Mouse (Mus musculus): ENCODE data around the gene Cutc.
A peak's percentile ranks its signal among the peaks of the same experiment; 100 is the strongest.

The Cutc gene

GRCm38 (mm10) chr19:43754237-43754636, 1.4 kb downstream of the Cutc start:
- DNase-seq, result no peak

DNA sequence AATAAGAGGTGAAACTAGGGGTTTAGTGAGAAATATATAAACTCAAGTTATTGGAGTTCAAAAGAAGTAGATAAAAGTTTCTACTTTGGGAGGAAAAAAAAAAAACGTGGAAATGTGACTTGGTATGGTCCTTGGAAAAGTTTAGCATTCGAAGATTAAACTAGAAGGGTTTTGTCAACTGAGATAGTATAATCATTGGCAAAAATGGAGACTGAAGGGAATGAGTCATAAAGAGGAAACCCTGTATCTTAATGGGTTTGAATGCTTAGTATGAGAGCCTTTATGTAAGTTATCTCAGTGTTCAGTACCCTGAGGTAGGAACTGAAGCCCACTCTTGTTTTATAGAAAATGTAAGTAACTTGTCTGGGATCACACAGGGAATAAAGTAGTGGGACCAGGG, 2.1 kb downstream of the Cutc start:
- no peak for DNase-seq

DNA sequence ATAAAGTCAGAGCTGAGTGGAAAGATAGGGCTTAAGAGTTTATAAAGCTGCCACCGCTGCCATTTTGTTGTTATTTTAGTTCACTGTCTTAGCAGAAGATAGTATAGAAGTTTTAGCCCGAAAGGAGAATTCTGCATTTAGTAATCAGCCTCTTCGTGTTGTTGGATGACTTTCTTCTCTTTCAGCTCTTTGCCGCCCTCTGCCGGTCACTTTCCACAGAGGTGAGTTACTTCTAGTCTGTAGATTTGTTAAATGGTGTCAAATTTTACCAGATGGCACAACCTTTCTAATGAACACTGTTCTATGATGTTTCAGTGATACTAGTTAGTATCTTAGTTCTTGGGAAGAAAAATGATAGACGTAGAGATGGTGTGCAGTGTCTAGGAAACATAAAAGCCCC, 7.7 kb downstream of the Cutc start:
- peak; percentile 33 for DNase-seq

DNA sequence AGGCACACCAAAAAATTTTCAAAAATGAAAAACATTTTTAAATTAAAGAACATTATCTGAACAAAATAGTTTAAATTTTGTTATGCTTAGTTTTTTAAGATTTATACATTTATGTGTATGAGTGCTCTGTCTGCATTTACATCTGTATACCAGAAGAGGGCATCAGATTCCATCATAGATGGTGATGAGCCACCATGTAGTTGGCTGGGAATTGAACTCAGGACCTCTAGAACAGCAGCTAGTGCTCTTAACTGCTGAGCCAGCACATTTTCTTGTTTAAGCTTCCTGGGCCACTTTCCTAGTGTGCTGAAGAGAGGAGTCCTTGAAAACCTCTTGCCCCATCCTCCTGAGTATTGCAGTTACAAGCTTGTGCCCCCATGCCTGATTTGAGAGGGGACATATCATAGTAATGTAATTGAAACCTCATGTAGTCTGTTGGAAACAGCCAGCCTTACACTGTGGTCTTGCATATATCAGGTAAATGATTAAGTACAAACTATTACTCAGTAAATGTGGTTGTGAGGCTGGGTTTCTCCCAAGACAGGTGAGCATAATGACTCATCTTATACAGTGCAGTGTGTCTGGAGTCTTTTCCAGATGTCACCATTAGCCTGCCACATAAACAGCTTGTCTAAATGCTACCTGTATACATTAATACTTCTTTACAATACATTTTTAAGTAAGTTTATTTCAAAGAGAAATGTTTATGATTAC, 8.9 kb downstream of the Cutc start:
- DNase-seq, result no peak

DNA sequence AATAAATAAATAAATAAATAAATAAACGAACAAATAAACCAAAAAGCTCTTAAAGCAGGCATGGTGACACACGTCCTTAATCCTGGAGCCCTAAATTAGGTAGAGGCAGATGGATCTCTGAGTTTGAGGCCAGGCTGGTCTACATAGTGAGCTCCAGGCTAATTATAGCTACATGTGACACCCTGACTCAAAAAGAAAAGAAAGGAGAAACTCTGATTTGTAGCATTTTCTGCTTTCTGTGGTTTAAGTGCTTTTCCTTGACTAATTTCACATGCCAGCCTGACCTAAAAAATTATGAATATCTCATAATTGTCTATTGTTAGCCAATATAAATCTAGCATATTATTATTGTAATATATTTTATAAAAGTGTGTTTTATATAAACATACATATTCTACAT, 9.6 kb downstream of the Cutc start:
- DNase-seq, result no peak

DNA sequence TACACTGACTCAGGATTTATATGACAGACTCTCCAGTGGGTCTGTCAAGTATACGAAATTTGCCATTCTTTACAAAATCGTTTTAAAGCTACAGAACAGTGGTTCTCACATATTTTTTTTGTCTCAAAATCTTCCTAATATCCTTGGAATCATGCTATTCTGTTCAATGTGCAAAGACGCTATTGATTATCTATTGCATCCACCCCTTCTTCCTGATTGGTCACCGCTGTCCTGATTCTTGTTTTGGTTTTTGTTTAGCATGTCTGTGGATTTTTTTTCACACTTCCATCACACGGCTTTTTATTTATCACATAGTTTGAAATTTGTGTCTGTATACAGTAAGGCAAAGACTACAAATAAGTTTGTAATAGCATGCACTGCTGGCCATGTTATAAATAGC, 13.7 kb downstream of the Cutc start:
- DNase-seq, result no peak

- no peak for DNase-seq
Observed at GRCm38 (mm10) chr19:43767549-43768322, 14.9 kb downstream of the Cutc start.

GRCm38 (mm10) chr19:43769366-43769960, 16.7 kb downstream of the Cutc start:
- no peak for DNase-seq

DNA sequence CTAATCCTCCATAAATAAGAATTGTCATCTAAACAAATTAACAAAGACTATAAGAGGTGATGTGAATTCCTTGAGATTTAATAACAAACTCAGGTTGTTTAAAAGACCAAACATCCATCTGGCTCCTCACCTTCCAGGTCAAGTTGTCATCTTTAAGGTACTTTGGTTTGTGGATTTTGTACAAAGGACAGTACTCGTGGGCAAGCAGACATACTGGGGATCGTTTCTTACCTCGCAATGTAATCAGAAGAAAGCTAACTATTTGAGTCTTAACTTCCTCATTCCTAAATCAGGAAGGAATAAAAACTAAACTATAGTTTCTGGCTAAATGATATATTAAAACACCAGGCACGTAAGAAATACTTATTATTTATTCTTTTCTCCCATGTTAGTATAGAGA, 17.8 kb downstream of the Cutc start:
- DNase-seq, result no peak

DNA sequence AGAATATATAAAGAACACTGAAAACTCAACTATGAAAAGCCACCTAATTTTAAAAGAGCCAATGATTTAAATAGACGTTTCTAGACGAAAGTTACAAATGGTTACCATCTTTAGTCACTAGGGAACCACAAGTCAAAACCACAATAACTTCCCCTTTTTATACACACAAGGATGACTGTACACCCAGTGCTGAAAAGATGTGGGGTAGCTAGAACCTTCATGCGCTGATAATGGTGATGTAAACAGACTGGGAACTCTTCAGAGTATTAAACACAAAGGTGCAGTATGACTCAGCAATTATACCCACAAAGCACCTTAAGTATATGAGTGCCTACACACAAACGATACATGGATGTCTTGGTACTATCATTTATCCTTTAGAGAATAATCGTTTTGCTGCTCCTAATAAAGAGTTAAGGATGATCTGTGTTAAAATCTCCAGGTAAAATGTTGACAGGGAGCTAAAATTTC, 18.7 kb downstream of the Cutc start:
- no peak for DNase-seq

- no peak for DNase-seq
Observed at GRCm38 (mm10) chr19:43772311-43772710, 19.5 kb downstream of the Cutc start.

DNA sequence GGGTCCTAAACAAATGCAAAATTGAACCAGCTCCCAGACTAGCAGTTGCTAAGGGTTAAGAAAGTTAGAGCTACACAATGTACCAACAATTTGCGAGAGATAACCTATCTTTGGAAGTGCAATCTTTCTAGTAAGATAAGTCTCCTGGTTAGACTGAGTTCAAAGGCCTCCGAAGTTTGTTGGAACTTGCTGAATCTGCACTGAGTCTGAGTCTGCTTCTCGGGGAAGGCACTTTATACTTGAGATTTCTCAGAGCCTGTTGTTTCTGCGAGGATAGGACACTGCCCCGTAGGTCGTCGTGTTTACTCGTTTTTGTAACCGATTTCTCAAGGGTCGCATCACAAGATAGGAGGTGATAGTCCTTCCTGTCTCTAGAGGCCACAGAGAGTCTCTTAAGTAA, 22.6 kb downstream of the Cutc start:
- no peak for DNase-seq

DNA sequence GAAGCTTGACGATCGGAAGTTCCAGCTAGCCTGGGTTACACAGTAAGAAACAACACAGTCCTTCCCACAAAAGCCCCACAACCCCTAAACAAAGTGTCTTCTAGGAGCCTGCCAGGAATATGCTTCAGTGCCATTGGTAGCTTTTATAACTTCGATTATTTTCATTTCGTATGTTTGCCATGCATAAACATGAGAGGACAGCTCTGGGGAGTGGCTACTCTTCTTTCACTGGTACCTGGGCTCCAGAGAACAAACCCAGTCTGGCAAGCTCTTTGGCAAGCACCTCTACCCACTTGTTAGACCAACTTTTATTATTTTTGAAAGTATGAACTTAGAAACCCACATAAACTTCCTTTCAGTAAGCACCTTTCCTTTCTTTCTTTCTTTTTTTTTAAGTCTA, 23.8 kb downstream of the Cutc start:
- DNase-seq, result no peak

DNA sequence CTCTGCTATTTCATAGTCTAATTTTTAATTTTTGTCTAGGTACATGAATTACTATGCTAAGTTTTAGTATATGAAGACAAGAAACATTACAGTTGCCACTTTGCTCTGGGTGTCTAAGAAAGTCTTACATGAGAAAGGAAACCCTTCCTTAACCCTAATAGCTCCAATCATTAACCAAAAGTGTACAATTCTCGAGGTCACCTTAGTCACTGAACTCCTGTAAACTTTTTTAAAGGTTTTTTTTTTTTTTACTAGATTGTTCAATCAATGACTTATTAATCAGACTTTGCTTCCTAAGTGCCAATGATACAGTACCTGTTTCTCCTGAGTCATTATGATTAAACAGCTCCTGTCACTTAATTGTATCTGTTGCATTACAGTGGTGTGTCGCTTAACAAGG, 24.5 kb downstream of the Cutc start:
- no peak for DNase-seq

DNA sequence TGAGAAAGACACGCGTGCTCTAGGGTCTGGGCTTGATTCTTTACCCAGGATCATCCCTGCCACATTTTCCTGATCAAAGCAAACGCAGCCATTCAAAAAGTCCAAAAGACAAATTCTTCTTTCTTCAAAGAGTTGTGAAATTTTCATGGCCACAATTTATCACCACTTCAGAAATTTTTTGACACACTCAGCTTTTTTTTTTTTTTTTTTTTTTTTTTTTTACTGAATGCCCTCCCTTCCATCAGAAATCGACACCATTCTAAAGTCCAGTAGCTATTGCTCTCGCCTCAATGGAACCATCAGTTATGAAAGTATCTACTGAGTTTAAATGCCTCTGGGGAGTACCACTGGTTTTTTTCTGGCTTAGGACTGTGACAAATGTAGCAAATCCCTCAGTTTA, 27.6 kb downstream of the Cutc start:
- no peak for DNase-seq

DNA sequence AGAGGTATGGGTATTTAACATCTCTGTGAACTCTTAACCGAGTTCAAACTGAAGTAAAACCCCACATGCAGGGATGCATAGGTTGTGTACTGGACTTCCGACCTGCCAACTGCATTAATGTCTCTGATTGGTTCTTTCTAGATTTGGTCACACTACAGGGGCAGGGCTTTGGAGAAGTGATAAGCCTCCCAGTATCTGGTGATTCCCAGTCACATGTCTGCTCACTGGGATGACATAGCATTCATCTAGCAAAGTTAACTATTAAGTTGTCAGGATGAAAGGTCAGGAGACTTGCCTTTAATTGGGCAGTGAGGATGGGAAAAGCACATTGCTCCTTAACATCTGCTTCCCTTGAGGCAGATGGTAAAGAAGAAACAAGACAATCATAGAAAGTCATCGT, 29.2 kb downstream of the Cutc start, which contains the start of gene Abcc2:
Gene Abcc2 (plus strand): TSS at position 213 of the 400 bp plus-strand sequence.
- DNase-seq, result no peak

GRCm38 (mm10) chr19:43784761-43785160, 32.0 kb downstream of the Cutc start:
- no peak for DNase-seq

GRCm38 (mm10) chr19:43786249-43787026, 33.6 kb downstream of the Cutc start:
- no peak for DNase-seq

DNA sequence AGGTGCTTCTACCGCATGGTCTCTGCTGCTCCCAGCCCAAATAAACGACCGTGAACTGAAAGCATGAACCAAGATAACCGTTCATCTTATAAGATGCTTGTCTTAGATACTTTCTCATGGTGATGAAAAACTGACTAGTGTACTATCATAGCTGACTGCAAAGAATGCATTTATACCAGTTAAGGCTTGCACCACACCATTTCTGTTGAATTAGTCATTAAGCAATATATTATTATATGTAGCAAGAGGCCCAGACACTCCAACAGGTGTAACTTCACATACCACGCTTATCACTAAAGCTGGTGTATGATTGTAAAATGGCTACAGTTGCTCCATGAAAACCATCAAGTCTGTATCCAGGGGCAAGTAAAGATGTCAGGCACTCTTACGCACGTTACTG, 37.0 kb downstream of the Cutc start:
- DNase-seq, result no peak

DNA sequence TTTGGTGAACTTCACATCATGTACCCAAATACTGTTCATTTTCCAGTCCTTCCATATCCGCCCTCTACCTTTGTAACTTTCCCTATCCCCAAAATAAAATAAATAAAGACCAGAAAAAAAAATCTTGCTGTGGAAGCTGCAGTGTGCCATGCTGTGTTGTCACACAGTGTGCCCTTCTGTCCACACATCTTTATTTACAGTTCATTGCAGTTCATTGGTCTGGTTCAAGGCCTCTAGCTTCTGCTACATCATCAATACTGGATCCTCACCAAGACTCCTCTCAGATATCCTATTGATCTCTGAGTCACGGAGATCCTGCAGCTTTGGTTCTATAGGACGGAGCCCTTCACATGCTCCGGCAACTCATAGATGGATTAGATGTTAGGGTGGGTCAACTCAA, 39.7 kb downstream of the Cutc start:
- no peak for DNase-seq

DNA sequence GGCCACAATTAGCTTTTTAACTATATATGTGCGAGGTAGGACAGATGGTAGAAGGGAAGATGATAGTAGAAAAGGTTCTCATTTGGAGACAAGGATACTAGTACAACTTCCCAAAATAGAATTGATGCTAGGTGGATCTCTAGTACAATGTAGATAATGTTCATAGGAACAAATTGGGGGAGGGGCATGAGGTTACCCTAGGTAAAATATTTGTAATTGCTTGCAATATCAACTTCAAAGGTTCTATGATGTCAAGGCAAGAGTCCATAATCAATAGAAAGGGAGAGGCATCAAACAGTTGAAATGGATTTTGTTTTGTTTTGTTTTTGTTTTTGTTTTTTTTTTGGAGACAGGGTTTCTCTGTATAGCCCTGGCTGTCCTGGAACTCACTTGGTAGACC, 41.2 kb downstream of the Cutc start:
- DNase-seq, result no peak

DNA sequence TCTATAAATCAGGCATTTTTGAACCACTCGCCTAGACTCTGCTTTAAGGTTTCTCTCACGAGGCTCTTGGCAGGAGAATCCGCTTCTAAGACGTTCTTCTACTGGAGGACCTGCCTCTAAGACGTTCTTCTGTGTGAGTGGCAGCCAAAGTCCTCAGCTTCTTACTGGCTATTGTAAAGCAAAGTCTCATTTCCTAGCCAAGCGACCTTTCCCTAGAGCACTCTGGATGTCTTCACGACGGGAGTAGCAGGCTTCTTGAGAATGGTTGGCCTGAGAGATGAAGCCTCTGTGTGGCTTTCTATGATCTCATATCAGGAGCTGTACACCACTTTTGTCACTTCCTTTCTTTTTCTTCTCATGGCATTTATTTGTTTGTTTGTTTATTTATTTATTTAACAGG, 42.7 kb downstream of the Cutc start:
- DNase-seq, result no peak

GRCm38 (mm10) chr19:43797216-43797615, 44.4 kb downstream of the Cutc start:
- no peak for DNase-seq

Measured in layer of hippocampus, adult 9-11 months (tissue).